Mouse (Mus musculus) CH12.LX (cell line): ENCODE results near the gene Ank3. TPM values are rescaled to one million over a fixed set of nuclear protein-coding genes. Genes with fewer than 3 reads are reported as not detected.
A peak's percentile ranks its signal among the peaks of the same experiment; 100 is the strongest.

ENCODE experiments used
- DNase-seq: peaks from one replicate; pipeline ENCODE4 v3.0.0-alpha.2; 2013; ENCODE audit errors: extremely low read depth
- H3K27ac ChIP-seq: 2 replicates; pipeline ENCODE4 v1.5.1; 2012; ENCODE audit warnings: low read depth, mild to moderate bottlenecking, control low read depth, moderate library complexity; ENCODE audit not compliant: insufficient read depth
- H3K27me3 ChIP-seq: replicated peaks from 2 replicates; pipeline ENCODE3; 2012; ENCODE audit warnings: inconsistent platforms
- H3K36me3 ChIP-seq, 2 experiments: replicated peaks in 1 of 2; 2 replicates each; pipeline versions ENCODE3 to v1.6.1; 2012; ENCODE audit warnings: inconsistent platforms in 1 of 2, low read length in 1 of 2, mild to moderate bottlenecking in 1 of 2, mixed read lengths in 1 of 2, moderate library complexity in 1 of 2; ENCODE audit not compliant: control insufficient read depth in 1 of 2, insufficient read depth in 1 of 2
- H3K4me1 ChIP-seq, 2 experiments: 2 replicates each; pipeline ENCODE4 v1.6.1; 2012; ENCODE audit warnings: inconsistent platforms in 1 of 2, moderate library complexity in 1 of 2; ENCODE audit not compliant: insufficient read depth in 2 of 2, control insufficient read depth in 1 of 2
- H3K4me2 ChIP-seq: 2 replicates; pipeline ENCODE4 v1.6.1; 2012; ENCODE audit warnings: low read depth, mild to moderate bottlenecking, control low read depth; ENCODE audit not compliant: poor library complexity, insufficient read depth, severe bottlenecking
- H3K4me3 ChIP-seq, 3 experiments: fragments of 150-350 bp in 1 of 3; sonication (generic) in 1 of 3; replicated peaks in 1 of 3; 2 replicates each; pipeline versions ENCODE3 to v1.5.1; 2011 to 2012; ENCODE audit warnings: low read depth in 2 of 3, low read length in 2 of 3, mild to moderate bottlenecking in 2 of 3, moderate library complexity in 2 of 3, control low read depth in 1 of 3, improper control_type of control experiment in 1 of 3, inconsistent platforms in 1 of 3, mixed read lengths in 1 of 3; ENCODE audit not compliant: poor library complexity in 1 of 3
- H3K79me2 ChIP-seq: replicated peaks from 2 replicates; pipeline ENCODE4 v1.6.1; 2012; ENCODE audit warnings: mild to moderate bottlenecking, moderate library complexity; ENCODE audit not compliant: control insufficient read depth, poor library complexity, insufficient read depth, severe bottlenecking; ENCODE audit errors: extremely low read depth
- H3K9ac ChIP-seq: 2 replicates; pipeline ENCODE4 v1.6.1; 2012; ENCODE audit warnings: low read depth, mild to moderate bottlenecking, control low read depth, moderate library complexity; ENCODE audit not compliant: insufficient read depth
- H3K9me3 ChIP-seq: replicated peaks from 2 replicates; pipeline ENCODE3; 2012; ENCODE audit warnings: low read length, inconsistent platforms, mixed read lengths
- CHD1 ChIP-seq: IDR thresholded peaks from 2 replicates; pipeline ENCODE4 v1.6.1; 2012; ENCODE audit warnings: low read depth, low read length, improper control_type of control experiment, inconsistent platforms
- CHD2 ChIP-seq: IDR thresholded peaks from 2 replicates; pipeline ENCODE4 v1.6.1; 2011; ENCODE audit warnings: low read length, improper control_type of control experiment
- CTCF ChIP-seq, 2 experiments: IDR thresholded peaks in 1 of 2; conservative IDR thresholded peaks in 1 of 2; 2 replicates each; pipeline ENCODE4 v1.5.1; 2011 to 2012; ENCODE audit warnings: low read depth in 2 of 2, low read length in 2 of 2, improper control_type of control experiment in 1 of 2, inconsistent platforms in 1 of 2, mild to moderate bottlenecking in 1 of 2, moderate library complexity in 1 of 2
- ELF1 ChIP-seq: IDR thresholded peaks from 2 replicates; pipeline ENCODE4 v1.6.1; 2014; ENCODE audit warnings: low read depth, mild to moderate bottlenecking, inconsistent platforms, low read length, improper control_type of control experiment
- EP300 ChIP-seq: IDR thresholded peaks from 2 replicates; pipeline ENCODE4 v1.6.1; 2011; ENCODE audit warnings: low read length, improper control_type of control experiment
- ETS1 ChIP-seq: conservative IDR thresholded peaks from 2 replicates; pipeline ENCODE4 v1.6.1; 2012; ENCODE audit warnings: low read depth, mild to moderate bottlenecking, inconsistent platforms, low read length, improper control_type of control experiment, moderate library complexity
- GABPA ChIP-seq: IDR thresholded peaks from 2 replicates; pipeline ENCODE4 v1.6.1; 2012; ENCODE audit warnings: low read depth, low read length, improper control_type of control experiment, inconsistent platforms; ENCODE audit not compliant: insufficient replicate concordance
- JUND ChIP-seq: conservative IDR thresholded peaks from 2 replicates; pipeline ENCODE4 v1.6.1; 2011; ENCODE audit warnings: low read depth, low read length, improper control_type of control experiment
- KAT2A ChIP-seq: IDR thresholded peaks from 2 replicates; pipeline ENCODE4 v1.6.1; 2012; ENCODE audit warnings: low read length, improper control_type of control experiment, inconsistent platforms; ENCODE audit not compliant: insufficient replicate concordance
- MAZ ChIP-seq: IDR thresholded peaks from 2 replicates; pipeline ENCODE4 v1.6.1; 2012; ENCODE audit warnings: low read depth, mild to moderate bottlenecking, inconsistent platforms, low read length, improper control_type of control experiment, moderate library complexity
- MEF2A ChIP-seq: IDR thresholded peaks from 2 replicates; pipeline ENCODE4 v1.6.1; 2014; ENCODE audit warnings: low read depth, mild to moderate bottlenecking, inconsistent platforms, low read length, improper control_type of control experiment, borderline replicate concordance
- MXI1 ChIP-seq: IDR thresholded peaks from 2 replicates; pipeline ENCODE4 v1.6.1; 2011; ENCODE audit warnings: mild to moderate bottlenecking, low read depth, low read length, improper control_type of control experiment
- NELFE ChIP-seq: IDR thresholded peaks from 2 replicates; pipeline ENCODE4 v1.6.1; 2011; ENCODE audit warnings: low read depth, low read length, improper control_type of control experiment
- NRF1 ChIP-seq: IDR thresholded peaks from 2 replicates; pipeline ENCODE4 v1.6.1; 2014; ENCODE audit warnings: low read depth, mild to moderate bottlenecking, inconsistent platforms, low read length, improper control_type of control experiment, moderate library complexity
- PAX5 ChIP-seq: IDR thresholded peaks from 2 replicates; pipeline ENCODE4 v1.6.1; 2012; ENCODE audit warnings: low read length, inconsistent platforms, mixed read lengths
- POLR2AphosphoS2 ChIP-seq: IDR thresholded peaks from 2 replicates; pipeline ENCODE4 v1.6.1; 2011; ENCODE audit warnings: low read depth, low read length, improper control_type of control experiment
- USF1 ChIP-seq: IDR thresholded peaks from 2 replicates; pipeline ENCODE4 v1.6.1; 2014; ENCODE audit warnings: low read depth, mild to moderate bottlenecking, inconsistent platforms, low read length, improper control_type of control experiment
- USF2 ChIP-seq: conservative IDR thresholded peaks from 2 replicates; pipeline ENCODE4 v1.6.1; 2011; ENCODE audit warnings: low read depth, low read length, improper control_type of control experiment
- ZC3H11A ChIP-seq: IDR thresholded peaks from 2 replicates; pipeline ENCODE4 v1.6.1; 2012; ENCODE audit warnings: low read depth, mild to moderate bottlenecking, inconsistent platforms, low read length, improper control_type of control experiment
- ZKSCAN1 ChIP-seq: IDR thresholded peaks from 2 replicates; pipeline ENCODE4 v1.6.1; 2012; ENCODE audit warnings: low read depth, inconsistent platforms, low read length, improper control_type of control experiment, borderline replicate concordance
- ZMIZ1 ChIP-seq: IDR thresholded peaks from 2 replicates; pipeline ENCODE4 v1.6.1; 2012; ENCODE audit warnings: low read depth, mild to moderate bottlenecking, inconsistent platforms, low read length, improper control_type of control experiment
- dilution Hi-C: fragments of 300-500 bp; cut with MboI; formaldehyde crosslinking; loops from 2 replicates; pipeline ENCODE4 v1.14.3; 2020; ENCODE audit warnings: low sequenced_read_pairs; ENCODE audit not compliant: extremely low pct_unique_long_range_greater_than_20kb, extremely low pct_ligation_motif_present
- in situ Hi-C: fragments of 300-500 bp; cut with MboI; formaldehyde crosslinking; loops from 3 replicates; pipeline ENCODE4 v1.14.3; 2019; ENCODE audit warnings: low sequenced_read_pairs, low pct_ligation_motif_present, low pct_unique_long_range_greater_than_20kb, mixed read lengths
- polyA plus RNA-seq: library from polyadenylated mRNA; unstranded; fragments of >175 nt; gene quantifications from 2 replicates; pipeline ENCODE4 v1.2.1, GENCODE M21; 2012; ENCODE audit warnings: low read depth; ENCODE audit not compliant: insufficient read length
- total RNA-seq, 2 experiments: library from RNA; depleted of rRNA; stranded (reverse); fragments of 300-350 nt in 1 of 2; fragments of >200 nt in 1 of 2; gene quantifications; 2 replicates each; pipeline ENCODE4 v1.2.3; 2012 to 2014

The Ank3 gene
- total and polyA plus RNA-seq, 3 experiments = 4.7 to 8.3 (median 6.2) TPM

DNA sequence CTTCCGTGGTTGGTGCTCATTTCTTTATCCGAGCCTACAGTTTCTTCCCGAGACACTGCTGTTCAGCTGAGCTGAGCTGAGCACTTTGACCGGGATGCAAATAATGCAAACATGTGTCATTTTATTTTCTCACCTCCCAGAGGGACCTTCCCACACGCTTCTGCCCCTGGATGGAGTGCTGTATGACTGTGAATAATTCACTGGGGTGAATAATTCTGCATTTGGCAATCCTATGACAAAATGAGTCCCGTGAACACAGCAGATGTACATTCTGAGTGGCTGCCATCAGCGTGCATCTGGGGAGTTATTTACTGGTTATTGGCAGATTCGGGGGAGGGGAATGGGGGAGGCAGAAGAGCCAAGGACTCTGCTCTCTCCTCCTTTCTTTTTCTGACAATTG lies 345.6 kb downstream of the Ank3 start:
- no peak for DNase-seq

DNA sequence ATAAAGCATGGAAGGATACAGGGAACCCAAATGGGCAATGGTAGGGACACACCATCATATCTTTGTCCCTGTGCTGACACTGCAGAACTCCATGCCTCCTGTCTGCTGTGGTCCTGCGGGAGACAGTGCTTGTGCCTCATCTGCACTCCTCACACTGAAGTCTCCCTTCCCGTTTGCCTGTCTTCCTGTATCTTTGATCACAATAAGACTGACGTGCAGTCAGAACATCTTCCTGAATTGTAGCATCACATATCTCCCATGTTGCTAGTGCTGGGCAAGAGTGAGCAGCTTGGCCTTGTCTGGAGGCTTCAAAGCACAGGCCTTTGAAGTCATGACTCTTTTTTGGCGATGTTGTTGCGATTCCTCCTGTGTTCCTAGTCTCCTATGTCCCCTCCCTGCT lies 346.3 kb downstream of the Ank3 start:
- no peak for TF ChIP-seq GABPA
- TF ChIP-seq NRF1 = no peak
- no peak for TF ChIP-seq CHD1
- TF ChIP-seq ZC3H11A = no peak
- in situ Hi-C loops (no loop called here), dilution Hi-C loops (no loop called here)
- Histone ChIP-seq H3K4me3 (no peak overlapping the region), H3K27ac (no peak overlapping the region), H3K9me3 (no peaks in the 10 kb centered on the region), H3K9ac (no peak overlapping the region), H3K27me3 (no peaks in the 10 kb centered on the region), H3K4me2 (0 out of 2 replicates have a peak overlapping the region, but pooled peaks have one; percentile 74), H3K36me3 (no peaks in the 10 kb centered on the region), H3K79me2 (no peaks in the 10 kb centered on the region), H3K4me1 (peaks cover 19 to 48% of the 10 kb centered on the region in 2 experiments)
- no peak for DNase-seq

More for the DNA sequence above, 345.6 kb downstream of the Ank3 start:
- Histone ChIP-seq H3K36me3 (no peaks in the 10 kb centered on the region), H3K9ac (no peak overlapping the region), H3K27ac (no peak overlapping the region), H3K4me1 (peaks cover 19 to 48% of the 10 kb centered on the region in 2 experiments), H3K4me2 (peak overlapping the region; percentile 74), H3K27me3 (no peaks in the 10 kb centered on the region), H3K79me2 (no peaks in the 10 kb centered on the region), H3K9me3 (no peaks in the 10 kb centered on the region), H3K4me3 (peak overlapping the region in 1 of 3 experiments; percentile 15)
- TF ChIP-seq CHD2 (0 out of 2 replicates have a peak, but pooled peaks have one; percentile 23), ZC3H11A (no peak), ETS1 (peak; percentile 70), MXI1 (peak; percentile 28; the same call in 1 of the 2 replicates), USF1 (no peak), ELF1 (peak; percentile 45; the same call in 1 of the 2 replicates), POLR2AphosphoS2 (no peak), NELFE (0 out of 2 replicates have a peak, but pooled peaks have one; percentile 20), KAT2A (no peak)
- dilution Hi-C loops = no loop called here
- in situ Hi-C loops = no loop called here

DNA sequence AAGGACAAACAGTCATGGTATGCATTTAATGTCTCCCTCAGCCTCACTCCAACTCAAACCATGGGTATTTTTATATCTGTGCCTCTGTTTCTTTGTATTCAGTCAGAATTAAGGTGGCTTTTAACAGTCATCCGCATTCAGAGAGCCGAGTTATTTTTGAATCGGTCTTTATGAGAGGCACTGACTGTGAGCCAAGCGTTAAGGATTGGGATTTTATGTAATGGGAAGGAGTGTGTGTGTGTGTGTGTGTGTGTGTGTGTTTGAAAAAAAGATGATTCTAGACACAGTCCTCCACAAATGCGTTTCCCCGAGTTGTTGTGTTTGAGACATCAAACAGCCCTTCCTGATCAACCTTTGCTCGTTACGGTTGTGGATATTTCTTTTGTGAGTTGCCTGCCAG lies 347.7 kb downstream of the Ank3 start:
- no peak overlapping the region for H3K9ac ChIP-seq
- H3K79me2 ChIP-seq = no peaks in the 10 kb centered on the region
- in situ Hi-C loops (no loop called here), dilution Hi-C loops (no loop called here)
- no peak for DNase-seq
- H3K27me3 ChIP-seq = no peaks in the 10 kb centered on the region
- no peak overlapping the region for H3K27ac ChIP-seq
- H3K4me1 ChIP-seq = peaks cover 19 to 47% of the 10 kb centered on the region in 2 experiments
- H3K4me2 ChIP-seq = no peak overlapping the region
- no peak overlapping the region for H3K4me3 ChIP-seq
- H3K36me3 ChIP-seq = no peaks in the 10 kb centered on the region
- H3K9me3 ChIP-seq = no peaks in the 10 kb centered on the region
- TF ChIP-seq GABPA (no peak), ZKSCAN1 (no peak), MEF2A (no peak), EP300 (no peak), KAT2A (no peak), ZMIZ1 (no peak), MAZ (no peak), PAX5 (no peak), CHD2 (no peak), CTCF (conservative IDR thresholded peaks at IDR 0.05 in 1 of 2, IDR thresholded peaks at IDR 0.05 in 1 of 2; ENCODE audit: low read depth in 2 of 2, low read length in 2 of 2) (no peak), USF2 (no peak), JUND (no peak)
